Mouse (Mus musculus) limb, embryonic 14.5 days (tissue): ENCODE measurements around the gene Fabp1. TPM values are rescaled to one million over a fixed set of nuclear protein-coding genes. Genes with fewer than 3 reads are reported as not detected.
A peak's percentile ranks its signal among the peaks of the same experiment; 100 is the strongest.

Experiments
- ATAC-seq: fragments of 200-750 bp; cut with Nextera tagmentation; 2 replicates; pipeline ENCODE4 v1.8.0; 2017; ENCODE audit warnings: low read depth, moderate number of reproducible peaks, moderate TSS enrichment; ENCODE audit not compliant: low FRiP score
- DNase-seq: peaks from one replicate; pipeline ENCODE4 v3.0.0-alpha.2; 2015; ENCODE audit warnings: low spot score
- H3K27ac ChIP-seq: fragments of 300-500 bp; sonication (generic); replicated peaks from 2 replicates; pipeline ENCODE4 v1.5.1; 2014; ENCODE audit warnings: low read depth, mild to moderate bottlenecking, low read length, moderate library complexity, mixed read lengths
- H3K27me3 ChIP-seq: fragments of 300-500 bp; sonication (generic); 2 replicates; pipeline ENCODE4 v1.6.1; 2014; ENCODE audit warnings: low read length, mixed read lengths; ENCODE audit not compliant: control insufficient read depth, insufficient read depth
- H3K36me3 ChIP-seq: fragments of 300-500 bp; sonication (generic); 2 replicates; pipeline ENCODE4 v1.6.1; 2014; ENCODE audit warnings: mild to moderate bottlenecking, low read length, moderate library complexity, mixed read lengths; ENCODE audit not compliant: control insufficient read depth, insufficient read depth
- H3K4me1 ChIP-seq: fragments of 300-500 bp; sonication (generic); 2 replicates; pipeline ENCODE4 v1.6.1; 2014; ENCODE audit warnings: antibody characterized with exemption, low read length, mixed read lengths; ENCODE audit not compliant: control insufficient read depth, insufficient read depth
- H3K4me2 ChIP-seq: fragments of 300-500 bp; sonication (generic); replicated peaks from 2 replicates; pipeline ENCODE4 v1.6.1; 2014; ENCODE audit warnings: low read depth, mild to moderate bottlenecking, low read length, moderate library complexity; ENCODE audit not compliant: severe bottlenecking
- H3K4me3 ChIP-seq: fragments of 300-500 bp; sonication (generic); replicated peaks from 2 replicates; pipeline ENCODE4 v1.5.1; 2014; ENCODE audit warnings: low read length
- H3K9ac ChIP-seq: fragments of 300-500 bp; sonication (generic); 2 replicates; pipeline ENCODE4 v1.6.1; 2014; ENCODE audit warnings: mild to moderate bottlenecking, low read depth, low read length, moderate library complexity; ENCODE audit not compliant: severe bottlenecking
- H3K9me3 ChIP-seq: fragments of 300-500 bp; sonication (generic); 2 replicates; pipeline ENCODE4 v1.6.1; 2016; ENCODE audit warnings: low read length; ENCODE audit not compliant: control insufficient read depth
- POLR2A ChIP-seq: fragments of 200-500 bp; IDR thresholded peaks from 2 replicates; pipeline ENCODE4 v1.8.0; 2012; ENCODE audit warnings: inconsistent platforms, mild to moderate bottlenecking, moderate library complexity, borderline replicate concordance; ENCODE audit not compliant: insufficient read depth, insufficient read length; ENCODE audit errors: extremely low read depth
- WGBS: fragments of 180-500 bp; shearing (Covaris S2); extraction: QIAGEN DNeasy Blood & Tissue Kit; methylation state at CpG from one replicate; pipeline ENCODE4 v1.1.7; 2014; 5-methylcytosine and 5-hydroxymethylcytosine counted together
- polyA plus RNA-seq, 2 experiments: library from polyadenylated mRNA; depleted of rRNA in 1 of 2; stranded (reverse) in 1 of 2; unstranded in 1 of 2; fragments of >200 nt; fragmentation: Nextera tagmentation in 1 of 2; extraction: Ambion mirVana in 1 of 2; gene quantifications; 2 replicates each; pipeline versions ENCODE4 v1.2.1 to v1.2.3; 2012 to 2014

The Fabp1 gene
- polyA plus RNA-seq, 2 experiments: 0.23 TPM; not detected in 1

DNA sequence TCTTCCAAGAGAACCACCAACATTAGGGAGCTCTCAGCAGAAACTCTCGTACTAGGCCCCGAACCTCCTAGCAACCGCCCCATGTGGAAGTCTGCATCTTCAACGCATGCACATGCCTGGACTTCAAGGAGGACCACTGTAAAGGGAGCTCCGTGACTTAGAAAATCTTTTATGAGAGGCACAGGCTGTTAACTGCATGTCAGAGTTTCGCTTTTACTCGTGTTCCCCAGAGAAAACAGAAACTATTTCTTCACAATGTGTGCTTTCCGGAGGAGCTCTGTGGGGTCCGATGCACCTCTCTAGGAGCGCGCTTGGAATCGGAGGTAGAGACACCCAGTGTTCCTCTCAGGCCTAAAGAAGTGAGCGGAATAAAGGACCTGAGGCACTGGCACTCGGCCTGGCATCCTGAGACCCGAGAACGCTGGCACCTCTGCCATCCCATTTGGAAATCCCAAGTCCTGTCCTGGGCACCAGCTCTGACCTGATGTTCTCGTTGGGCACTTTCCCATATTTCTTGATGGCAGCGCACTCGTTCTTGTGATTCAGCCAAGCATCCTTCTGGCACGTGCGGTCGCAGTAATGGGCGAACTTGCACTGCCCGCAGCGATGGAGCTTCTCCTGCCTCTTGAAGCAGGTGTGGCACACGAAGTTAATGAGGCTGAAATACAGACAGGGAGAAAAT lies 39.6 kb downstream of the Fabp1 start:
- DNase-seq (no peak), ATAC-seq (no peak)
- no peak for TF ChIP-seq POLR2A
- no peak overlapping the region for H3K4me3 ChIP-seq
- no peaks in the 10 kb centered on the region for H3K36me3 ChIP-seq
- WGBS: 72% methylated on average over 26 of the region's 26 CpGs
- H3K4me2 ChIP-seq: no peak overlapping the region
- no peak overlapping the region for H3K9ac ChIP-seq
- no peak overlapping the region for H3K27ac ChIP-seq
- 0 out of 2 replicates have a peak, but pooled peaks cover 2% of the 10 kb centered on the region for H3K4me1 ChIP-seq
- no peaks in the 10 kb centered on the region for H3K27me3 ChIP-seq
- no peaks in the 10 kb centered on the region for H3K9me3 ChIP-seq

DNA sequence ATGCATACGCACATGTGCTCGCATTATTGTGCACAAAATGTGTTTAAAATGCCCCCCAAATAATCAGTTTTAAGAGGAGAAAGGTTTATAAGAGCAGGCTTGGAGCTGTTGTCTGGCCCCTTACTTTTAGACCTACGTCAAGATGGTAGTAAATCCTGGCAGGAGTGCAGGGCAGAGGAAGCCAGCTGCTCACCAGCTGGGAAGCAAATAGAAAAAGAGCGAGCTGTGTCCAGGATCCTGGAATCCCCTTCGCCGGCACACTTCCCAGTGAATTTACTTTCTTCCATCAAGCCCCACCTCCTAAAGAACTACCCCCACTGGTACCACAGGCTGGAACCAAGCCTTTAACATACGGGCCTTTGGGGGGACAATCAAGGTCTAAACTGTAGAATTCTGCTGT lies 41.2 kb downstream of the Fabp1 start:
- Histone ChIP-seq H3K4me1 (0 out of 2 replicates have a peak, but pooled peaks cover 2% of the 10 kb centered on the region), H3K9ac (no peak overlapping the region), H3K9me3 (no peaks in the 10 kb centered on the region), H3K36me3 (no peaks in the 10 kb centered on the region), H3K4me2 (no peak overlapping the region), H3K4me3 (no peak overlapping the region), H3K27ac (no peak overlapping the region), H3K27me3 (no peaks in the 10 kb centered on the region)
- DNase-seq: peak; percentile 20
- no peak for ATAC-seq
- 52% methylated on average over 7 of the region's 7 CpGs for WGBS
- TF ChIP-seq POLR2A: no peak

- no peak for ATAC-seq
- 76% methylated on average over 1 of the region's 1 CpGs for WGBS
- no peak for TF ChIP-seq POLR2A
Observed at GRCm38 (mm10) chr6:71242811-71243210, 43.2 kb downstream of the Fabp1 start.

DNA sequence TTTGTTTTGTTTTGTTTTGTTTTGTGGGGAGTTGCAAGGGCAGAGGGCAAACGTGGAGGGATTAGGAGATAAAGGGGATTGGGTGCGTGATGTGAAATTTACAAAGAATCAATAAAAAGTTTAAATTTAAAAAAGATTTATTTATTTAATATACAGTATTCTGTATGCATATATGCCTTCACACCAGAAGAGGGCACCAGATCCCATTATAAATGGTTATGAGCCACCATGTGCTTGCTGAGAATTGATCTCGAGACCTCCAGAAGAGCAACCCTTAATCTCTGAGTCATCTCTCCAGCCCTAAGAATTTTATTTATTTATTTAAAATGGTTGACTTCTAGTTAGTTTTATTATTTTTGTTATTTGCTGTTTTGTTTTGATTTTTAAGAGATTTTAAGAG lies 43.6 kb downstream of the Fabp1 start:
- DNase-seq: no peak
- H3K9me3 ChIP-seq: no peaks in the 10 kb centered on the region
- H3K4me2 ChIP-seq: no peak overlapping the region
- no peaks in the 10 kb centered on the region for H3K27me3 ChIP-seq
- WGBS: 82% methylated on average over 3 of the region's 3 CpGs
- no peaks in the 10 kb centered on the region for H3K36me3 ChIP-seq
- TF ChIP-seq POLR2A: no peak
- H3K4me1 ChIP-seq: 0 out of 2 replicates have a peak, but pooled peaks cover 2% of the 10 kb centered on the region
- no peak for ATAC-seq
- H3K4me3 ChIP-seq: no peak overlapping the region
- no peak overlapping the region for H3K27ac ChIP-seq
- no peak overlapping the region for H3K9ac ChIP-seq

More at GRCm38 (mm10) chr6:71242811-71243210, 43.2 kb downstream of the Fabp1 start:
- Histone ChIP-seq H3K9ac (no peak overlapping the region), H3K4me1 (0 out of 2 replicates have a peak, but pooled peaks cover 2% of the 10 kb centered on the region), H3K9me3 (no peaks in the 10 kb centered on the region), H3K27me3 (no peaks in the 10 kb centered on the region), H3K4me2 (no peak overlapping the region), H3K4me3 (no peak overlapping the region), H3K27ac (no peak overlapping the region), H3K36me3 (no peaks in the 10 kb centered on the region)
- DNase-seq: no peak

DNA sequence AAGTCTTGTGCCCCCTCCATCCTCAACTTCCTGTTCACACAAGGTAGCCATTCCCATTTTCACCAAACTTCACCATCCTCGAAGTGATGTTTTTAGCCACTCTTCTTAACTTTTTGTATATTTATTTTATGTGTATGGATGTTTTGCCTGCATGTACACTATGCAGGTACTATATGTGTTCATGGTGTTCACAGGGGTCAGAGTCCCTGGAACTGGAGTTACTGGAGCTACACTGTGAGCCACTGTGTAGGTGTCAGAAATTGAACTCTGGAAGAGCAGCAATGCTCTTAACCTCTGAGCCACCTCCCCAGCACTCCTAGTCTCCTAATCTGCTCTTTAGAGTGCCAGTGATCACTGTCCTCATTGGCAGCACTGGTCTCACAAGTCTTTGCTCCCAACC lies 48.8 kb downstream of the Fabp1 start:
- no peak for TF ChIP-seq POLR2A

More for the DNA sequence above, 48.8 kb downstream of the Fabp1 start:
- H3K9me3 ChIP-seq: no peaks in the 10 kb centered on the region
- no peaks in the 10 kb centered on the region for H3K4me1 ChIP-seq
- DNase-seq (no peak), ATAC-seq (no peak)
- H3K27ac ChIP-seq: no peak overlapping the region
- no peaks in the 10 kb centered on the region for H3K27me3 ChIP-seq
- H3K4me2 ChIP-seq: no peak overlapping the region
- WGBS: 88% methylated on average over 1 of the region's 1 CpGs
- no peaks in the 10 kb centered on the region for H3K36me3 ChIP-seq
- H3K9ac ChIP-seq: no peak overlapping the region
- no peak overlapping the region for H3K4me3 ChIP-seq
